Mouse (Mus musculus) ovary, postnatal 10 days (tissue): ENCODE measurements around the gene Itgam.

Experiments used
- DNase-seq: peaks from one replicate; pipeline ENCODE4 v3.0.0; 2022; ENCODE audit warnings: low spot score

The Itgam gene

GRCm38 (mm10) chr7:128057860-128058259, 4.6 kb upstream of the Itgam start:
- no peak for DNase-seq

GRCm38 (mm10) chr7:128058576-128058975, 3.9 kb upstream of the Itgam start:
- no peak for DNase-seq

DNA sequence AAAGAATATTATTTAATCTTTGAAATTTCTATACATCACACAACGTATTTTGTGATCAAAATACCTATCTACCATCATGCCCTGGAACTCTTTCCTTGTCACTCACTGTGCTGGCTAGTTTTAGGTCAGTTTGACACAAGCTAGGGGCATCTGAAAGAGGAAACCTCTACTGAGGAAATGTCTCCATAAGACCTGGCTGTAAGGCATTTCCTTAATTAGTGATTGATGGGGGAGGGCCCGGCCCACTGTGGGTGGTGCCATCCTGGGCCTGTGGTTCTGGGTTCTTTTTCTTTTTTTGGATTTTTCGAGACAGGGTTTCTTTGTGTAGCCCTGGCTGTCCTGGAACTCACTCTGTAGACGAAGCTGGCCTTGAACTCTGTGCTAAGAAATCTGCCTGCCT, 3.3 kb upstream of the Itgam start:
- no peak for DNase-seq

GRCm38 (mm10) chr7:128063211-128063781, 856 bp downstream of the Itgam start:
- no peak for DNase-seq

DNA sequence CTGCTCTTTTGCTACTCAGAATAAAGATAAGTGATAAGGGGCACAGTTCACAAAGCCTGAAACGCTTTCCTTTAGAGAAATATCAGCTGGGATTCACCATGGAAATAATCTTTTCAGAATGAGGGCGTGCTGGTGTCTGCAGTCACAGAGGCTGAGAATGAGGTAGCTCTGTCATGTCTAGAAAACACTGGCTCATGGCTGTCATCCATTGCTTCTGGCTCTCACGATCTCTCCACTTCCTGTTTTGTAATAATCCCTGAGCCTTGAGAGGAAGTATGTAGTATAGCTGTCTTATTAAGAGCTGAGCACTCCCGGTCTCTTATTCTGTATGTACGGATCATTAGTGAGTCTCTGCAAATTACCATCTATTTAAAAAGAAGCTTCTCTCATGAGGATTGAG, 3.1 kb downstream of the Itgam start:
- no peak for DNase-seq

DNA sequence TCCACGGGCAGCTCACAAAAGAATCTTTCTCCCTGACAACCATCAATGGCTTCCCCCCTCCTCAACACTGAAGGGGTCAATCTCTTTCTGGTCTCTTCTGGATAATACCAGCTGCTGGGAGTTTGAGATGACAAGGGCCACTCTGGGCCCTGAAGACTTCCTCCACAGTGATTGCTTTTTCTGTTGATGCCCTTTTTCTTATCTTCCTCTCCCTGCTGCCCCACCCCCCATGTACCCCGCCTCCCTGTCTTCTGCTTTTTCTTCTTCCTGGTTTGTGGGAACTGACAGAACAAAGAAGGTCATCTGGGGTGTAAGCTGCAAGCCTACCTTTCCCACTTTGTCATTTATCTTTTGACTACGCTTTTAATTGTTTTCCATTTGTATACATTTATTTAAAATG, 5.4 kb downstream of the Itgam start:
- DNase-seq: no peak

DNA sequence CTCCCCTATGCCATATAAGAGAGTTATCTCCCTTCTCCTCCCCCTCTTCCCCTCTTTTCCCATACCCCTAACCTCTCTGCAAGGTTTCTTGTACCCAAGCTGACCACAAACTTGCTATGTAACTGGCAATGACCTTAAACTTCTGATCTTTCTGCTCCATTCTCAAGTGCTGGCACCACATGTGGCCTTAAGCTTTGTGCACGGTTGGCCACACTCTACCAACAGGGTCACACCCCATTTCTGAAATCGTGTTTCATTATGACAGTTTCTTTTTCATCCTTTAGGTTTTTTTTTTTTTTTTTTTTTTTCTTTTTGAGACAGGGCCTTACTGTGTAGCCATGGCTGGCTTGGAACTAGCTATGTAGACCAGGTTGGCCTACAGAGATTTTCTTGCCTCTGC, 7.4 kb downstream of the Itgam start:
- DNase-seq: no peak

- no peak for DNase-seq
These were observed 9.4 kb downstream of the Itgam start for GRCm38 (mm10) chr7:128071816-128072215.

DNA sequence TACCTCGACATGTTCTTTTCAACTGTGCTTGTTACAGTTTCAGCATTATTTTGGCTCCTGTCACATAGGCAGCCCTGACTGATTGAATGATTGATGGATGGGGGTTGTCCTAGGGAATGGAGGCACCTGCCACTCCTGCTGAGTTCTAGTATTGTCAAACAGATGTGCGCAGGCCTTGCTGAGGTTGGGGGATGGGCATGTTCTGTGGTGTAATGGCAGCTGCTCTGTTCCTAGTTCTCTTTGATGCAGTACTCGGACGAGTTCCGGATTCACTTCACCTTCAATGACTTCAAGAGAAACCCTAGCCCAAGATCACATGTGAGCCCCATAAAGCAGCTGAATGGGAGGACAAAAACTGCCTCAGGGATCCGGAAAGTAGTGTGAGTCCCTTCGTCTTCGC, 17.6 kb downstream of the Itgam start:
- DNase-seq: no peak

- DNase-seq: no peak
These were observed 26.7 kb downstream of the Itgam start for GRCm38 (mm10) chr7:128089141-128089540.

DNA sequence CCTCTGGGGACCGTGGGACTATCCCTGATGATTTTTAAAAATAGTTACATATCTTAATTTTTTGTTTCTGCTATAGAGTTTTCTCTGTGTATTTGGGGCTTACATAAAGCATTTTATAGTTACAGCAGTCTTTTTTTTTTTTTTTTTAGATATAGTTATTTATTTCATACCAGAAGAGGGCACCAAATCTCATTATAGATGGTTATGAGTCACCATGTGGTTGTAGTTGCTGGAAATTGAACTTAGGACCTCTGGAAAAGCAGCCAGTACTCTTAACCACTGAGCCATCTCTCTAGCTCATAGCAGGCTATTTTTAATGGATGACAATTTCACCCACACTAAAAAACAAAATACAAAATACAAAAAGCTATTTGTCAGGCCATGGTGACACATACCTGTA, 35.7 kb downstream of the Itgam start:
- DNase-seq: no peak

DNA sequence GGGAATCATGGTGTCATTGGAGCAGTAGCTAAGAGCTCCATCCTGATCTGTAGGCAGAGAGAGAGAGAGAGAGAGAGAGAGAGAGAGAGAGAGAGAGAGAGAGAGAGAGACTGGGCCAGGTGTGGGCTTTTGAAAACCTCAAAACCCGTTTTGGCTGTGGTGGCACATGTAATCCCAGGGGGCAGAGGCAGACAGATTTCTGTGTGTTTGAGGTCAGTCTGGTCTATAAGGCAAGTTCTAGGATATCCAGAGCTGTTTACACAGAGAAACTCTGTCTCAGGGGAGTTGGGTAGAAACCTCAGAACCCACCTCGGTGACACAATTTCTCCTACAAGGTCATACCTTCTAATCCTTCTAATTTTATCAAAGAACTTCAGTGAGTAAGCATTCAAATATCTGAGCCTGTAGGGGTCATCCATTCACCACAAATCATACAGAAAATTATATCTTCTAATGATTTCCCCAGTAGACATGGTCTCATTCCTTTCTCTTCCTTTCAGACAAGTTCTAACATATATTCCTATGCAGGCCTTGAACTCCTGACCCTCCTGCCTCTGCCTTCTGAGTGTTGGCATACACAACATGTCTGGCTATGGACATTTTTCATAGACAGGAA, 38.4 kb downstream of the Itgam start:
- no peak for DNase-seq

- DNase-seq: no peak
These were observed 42.8 kb downstream of the Itgam start for GRCm38 (mm10) chr7:128105246-128105645.

DNA sequence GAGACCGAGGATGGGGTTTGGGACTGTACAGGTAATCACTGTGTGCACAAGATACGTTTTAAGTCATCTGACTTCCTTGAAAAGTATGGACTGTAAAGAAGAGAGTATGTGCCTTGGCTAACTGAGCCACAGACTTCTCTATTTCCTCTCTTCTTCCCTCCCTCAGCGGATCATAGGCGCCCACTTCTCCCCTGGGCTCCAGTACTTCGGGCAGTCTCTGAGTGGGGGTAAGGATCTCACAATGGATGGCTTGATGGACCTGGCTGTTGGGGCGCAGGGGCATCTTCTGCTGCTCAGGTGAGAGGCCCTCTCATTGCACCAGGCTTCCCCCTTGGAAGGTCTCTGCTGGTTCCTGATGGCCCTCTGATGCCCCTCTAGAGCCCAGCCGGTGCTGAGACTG, 45.0 kb downstream of the Itgam start:
- DNase-seq: no peak

DNA sequence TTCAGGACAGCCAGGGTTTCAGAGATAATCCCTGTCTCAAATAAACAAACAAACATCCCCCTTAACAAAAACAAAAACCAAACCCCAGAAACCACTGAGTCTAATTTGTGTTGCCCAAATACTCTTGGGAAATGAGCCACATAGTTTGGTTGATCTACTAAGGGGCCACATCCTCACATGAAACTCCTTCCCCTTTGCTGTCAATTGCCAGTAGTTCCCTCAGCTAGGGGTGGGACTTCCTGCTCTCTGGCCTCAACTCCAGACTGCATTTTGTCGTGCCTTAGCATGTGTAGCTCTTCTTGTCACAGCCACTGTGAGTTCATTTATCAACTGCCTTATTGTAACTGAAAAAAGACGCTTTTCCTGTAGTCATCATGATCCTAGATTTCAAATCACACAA, 47.9 kb downstream of the Itgam start:
- DNase-seq: no peak

DNA sequence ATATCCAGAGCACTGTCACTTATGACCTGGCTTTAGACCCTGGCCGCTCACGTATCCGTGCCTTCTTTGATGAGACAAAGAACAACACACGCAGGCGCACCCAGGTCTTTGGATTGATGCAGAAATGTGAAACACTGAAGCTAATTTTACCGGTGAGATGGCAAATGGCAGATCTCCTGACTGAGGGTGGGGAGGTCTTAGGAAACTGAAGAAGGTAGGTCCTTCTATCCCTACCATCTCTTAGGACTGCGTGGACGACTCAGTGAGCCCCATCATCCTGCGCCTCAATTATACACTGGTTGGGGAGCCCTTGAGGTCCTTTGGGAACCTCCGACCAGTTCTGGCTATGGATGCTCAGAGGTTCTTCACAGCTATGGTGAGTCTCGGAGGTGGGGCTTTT, 49.7 kb downstream of the Itgam start:
- no peak for DNase-seq

GRCm38 (mm10) chr7:128114371-128115105, 52.1 kb downstream of the Itgam start:
- DNase-seq: no peak

DNA sequence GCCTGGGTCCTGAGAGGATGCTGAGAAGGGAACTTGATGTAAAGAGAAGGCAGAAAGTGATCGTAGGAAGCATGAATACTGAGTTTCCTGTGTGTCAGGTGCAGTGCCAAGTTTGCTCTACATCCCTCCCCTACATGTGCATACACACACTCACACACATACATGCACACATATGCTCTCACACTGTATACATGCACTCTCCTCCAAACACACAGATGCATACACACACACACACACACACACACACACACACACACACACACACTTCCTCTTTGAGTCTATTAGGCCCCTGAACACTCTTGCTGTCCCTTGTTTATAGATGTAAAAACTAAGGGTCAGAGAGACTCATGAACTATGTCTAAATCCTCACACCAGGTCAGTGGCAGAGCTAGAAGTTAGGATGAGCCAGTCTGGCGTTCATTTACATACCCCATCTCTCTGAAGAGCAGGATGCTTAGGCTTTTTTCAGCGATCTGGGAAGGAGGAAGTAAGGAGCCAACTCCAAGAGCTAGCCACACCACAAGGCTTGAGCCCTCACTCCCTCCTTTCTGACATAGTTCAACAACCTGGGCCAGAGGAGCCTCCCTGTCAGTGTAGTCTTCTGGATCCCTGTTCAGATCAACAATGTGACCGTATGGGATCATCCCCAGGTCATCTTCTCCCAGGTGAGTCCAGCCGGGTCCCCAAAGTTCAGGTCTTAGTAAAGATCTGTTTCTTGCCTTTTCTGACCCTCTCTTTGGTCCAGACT, 52.9 kb downstream of the Itgam start:
- DNase-seq: no peak

DNA sequence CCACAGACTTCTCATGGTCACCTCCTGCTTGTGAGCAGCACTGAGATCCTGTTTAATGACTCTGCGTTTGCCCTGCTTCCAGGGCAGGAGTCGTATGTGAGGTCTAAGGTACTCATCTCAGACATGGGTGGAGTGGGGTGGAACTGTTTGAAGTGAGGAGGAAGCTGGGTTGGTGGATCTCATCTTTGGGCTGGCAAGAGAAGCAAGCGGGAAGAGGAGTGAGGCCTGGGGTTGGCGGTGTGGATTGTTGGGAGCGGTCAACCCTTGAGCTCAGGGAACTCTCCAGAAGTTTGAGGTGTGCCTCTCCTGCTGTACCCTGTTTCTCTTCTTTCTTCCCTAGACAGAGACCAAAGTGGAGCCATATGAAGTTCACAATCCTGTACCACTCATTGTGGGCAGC, 54.0 kb downstream of the Itgam start:
- DNase-seq: no peak

DNA sequence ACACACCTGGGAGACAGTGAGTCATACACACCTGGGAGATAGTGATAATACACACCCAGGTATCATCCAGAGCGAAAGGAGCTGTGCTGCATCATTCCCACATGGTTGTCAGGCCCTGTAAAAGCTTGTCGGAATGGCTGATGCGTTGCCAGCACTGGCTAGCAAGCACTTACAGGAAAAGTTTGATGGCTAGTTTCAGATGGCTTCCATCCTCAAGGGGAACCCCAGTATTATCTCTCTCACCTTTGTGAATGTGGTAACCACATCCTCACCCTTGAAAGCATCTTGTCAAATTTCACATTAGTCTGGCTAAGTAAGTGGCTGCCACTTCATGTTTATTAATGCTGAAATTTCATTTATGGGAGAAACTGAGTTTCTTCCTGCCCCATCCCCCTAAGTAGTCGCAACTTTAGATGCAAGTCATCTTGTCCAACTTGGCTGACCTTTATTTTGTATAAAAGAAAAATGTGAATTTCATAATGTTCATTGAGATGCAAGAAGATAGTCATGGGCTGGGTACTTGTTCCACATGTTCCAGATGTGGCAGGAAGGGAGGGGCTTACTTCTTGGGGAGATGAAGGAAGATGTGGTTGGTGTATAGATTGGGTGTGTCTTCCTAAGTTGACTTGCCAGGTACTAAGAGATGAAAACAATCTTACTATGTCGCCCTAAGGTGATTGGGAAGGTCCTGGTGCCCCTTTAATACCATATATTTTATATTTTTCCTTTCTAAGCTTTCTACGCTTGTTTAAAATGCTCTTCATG, 57.5 kb downstream of the Itgam start:
- no peak for DNase-seq

DNA sequence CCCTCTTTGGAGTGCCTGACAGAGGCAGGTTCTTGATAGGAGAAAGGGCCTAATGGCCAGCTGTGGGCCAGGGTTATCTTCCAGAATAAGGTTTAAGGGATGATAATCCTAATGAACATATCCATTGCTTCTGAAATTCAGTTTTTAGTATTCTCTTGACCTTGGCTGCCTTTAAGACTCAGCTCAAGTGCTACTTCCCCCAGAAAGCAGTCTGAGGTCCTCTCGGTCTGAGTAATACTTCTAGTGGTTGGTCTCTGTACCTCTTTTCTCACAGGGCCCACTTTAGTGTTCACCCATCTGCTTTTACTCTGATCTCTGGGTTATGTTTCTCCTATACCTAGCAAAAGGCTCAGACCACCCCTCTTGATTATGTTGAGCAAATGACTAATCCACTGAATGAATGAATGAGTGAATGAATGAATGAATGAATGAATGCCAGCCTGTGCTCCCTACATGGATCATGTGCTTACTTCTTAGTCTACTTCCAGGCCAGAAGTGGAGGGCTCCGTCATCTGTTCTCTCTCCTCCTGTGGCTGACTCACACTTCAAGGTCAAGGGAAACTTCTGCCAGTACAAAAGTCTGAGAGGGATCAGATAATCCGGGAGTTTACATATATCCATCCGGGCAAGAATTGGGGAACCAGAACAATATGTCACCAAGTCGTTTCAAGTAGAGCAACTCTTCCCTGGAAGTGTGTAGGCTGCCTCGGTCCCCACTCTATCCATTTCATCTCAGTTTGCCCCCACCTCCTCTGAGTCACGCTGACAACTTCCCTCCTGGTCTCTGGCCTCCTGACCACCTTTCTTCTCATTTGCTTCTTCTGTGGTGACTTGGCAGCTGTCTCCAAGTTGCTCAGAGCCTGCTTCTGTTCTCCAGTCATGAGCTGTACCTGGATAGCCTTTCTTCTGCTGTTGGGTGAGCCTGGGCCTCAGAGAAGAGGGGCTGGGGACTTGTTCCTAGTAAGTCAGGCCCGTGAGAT, 66.6 kb downstream of the Itgam start, which contains the start of gene Itgax:
Itgax (plus strand) TSS at position 807 of the 980 bp plus-strand sequence.
- DNase-seq: no peak
